Mouse (Mus musculus) midbrain, postnatal 0 days (tissue): ENCODE results near the gene Dio1. TPM values are rescaled to one million over a fixed set of nuclear protein-coding genes. Genes with fewer than 3 reads are reported as not detected.

ENCODE experiments used
- ATAC-seq: fragments of 200-750 bp; cut with Nextera tagmentation; 2 replicates; pipeline ENCODE4 v1.8.0; 2017; ENCODE audit warnings: moderate number of reproducible peaks, mild to moderate bottlenecking, moderate TSS enrichment, moderate library complexity; ENCODE audit not compliant: low FRiP score
- DNase-seq: peaks from one replicate; pipeline ENCODE4 v3.0.0-alpha.2; 2015; ENCODE audit warnings: low spot score
- H3K27ac ChIP-seq: fragments of 300-500 bp; sonication (generic); 2 replicates; pipeline ENCODE4 v1.5.1; 2014; ENCODE audit warnings: low read depth, mild to moderate bottlenecking, low read length, mixed read lengths
- H3K27me3 ChIP-seq: fragments of 300-500 bp; sonication (generic); 2 replicates; pipeline ENCODE4 v1.6.1; 2014; ENCODE audit warnings: low read length, control low read depth, mixed read lengths; ENCODE audit not compliant: insufficient read depth
- H3K36me3 ChIP-seq: fragments of 300-500 bp; sonication (generic); 2 replicates; pipeline ENCODE4 v1.6.1; 2014; ENCODE audit warnings: low read length, control low read depth, mixed read lengths; ENCODE audit not compliant: insufficient read depth
- H3K4me1 ChIP-seq: fragments of 300-500 bp; sonication (generic); 2 replicates; pipeline ENCODE4 v1.6.1; 2014; ENCODE audit warnings: mild to moderate bottlenecking, control low read depth, antibody characterized with exemption, low read length, mixed read lengths; ENCODE audit not compliant: insufficient read depth
- H3K4me2 ChIP-seq: fragments of 300-500 bp; sonication (generic); 2 replicates; pipeline ENCODE4 v1.6.1; 2014; ENCODE audit warnings: low read depth, mild to moderate bottlenecking, low read length, mixed read lengths; ENCODE audit not compliant: poor library complexity, severe bottlenecking
- H3K4me3 ChIP-seq: fragments of 300-500 bp; sonication (generic); 2 replicates; pipeline ENCODE4 v1.5.1; 2014; ENCODE audit warnings: low read depth, mild to moderate bottlenecking, low read length, moderate library complexity
- H3K9ac ChIP-seq: fragments of 300-500 bp; sonication (generic); replicated peaks from 2 replicates; pipeline ENCODE4 v1.6.1; 2014; ENCODE audit warnings: mild to moderate bottlenecking, low read length, moderate library complexity, mixed read lengths; ENCODE audit not compliant: poor library complexity, severe bottlenecking
- H3K9me3 ChIP-seq: fragments of 300-500 bp; sonication (generic); 2 replicates; pipeline ENCODE4 v1.6.1; 2016; ENCODE audit warnings: low read length, control low read depth
- CTCF ChIP-seq: IDR thresholded peaks from 2 replicates; pipeline ENCODE4 v1.5.1; 2016; ENCODE audit warnings: antibody characterized with exemption, mild to moderate bottlenecking
- WGBS: fragments of 180-500 bp; shearing (Covaris S2); extraction: QIAGEN DNeasy Blood & Tissue Kit; methylation state at CpG from one replicate; pipeline ENCODE4 v1.1.7; 2014; 5-methylcytosine and 5-hydroxymethylcytosine counted together
- polyA plus RNA-seq: library from polyadenylated mRNA; unstranded; fragments of >200 nt; fragmentation: Nextera tagmentation; extraction: Ambion mirVana; gene quantifications from 2 replicates; pipeline ENCODE4 v1.2.1, GENCODE M21; 2015
- total RNA-seq: library from RNA; depleted of rRNA; stranded (reverse); fragments of >200 nt; gene quantifications from 2 replicates; pipeline ENCODE4 v1.2.3, GENCODE M21; 2014; rRNA removed

Dio1 gene
- total and polyA plus RNA-seq, 2 experiments from 2014 or later: not detected

- Histone ChIP-seq H3K27ac (no peak overlapping the region), H3K4me3 (no peak overlapping the region), H3K9me3 (no peaks in the 10 kb centered on the region), H3K36me3 (peaks cover 4% of the 10 kb centered on the region; the same call in 1 of the 2 replicates), H3K27me3 (no peaks in the 10 kb centered on the region), H3K9ac (no peak overlapping the region), H3K4me2 (no peak overlapping the region), H3K4me1 (peaks cover 5% of the 10 kb centered on the region; the same call in 1 of the 2 replicates)
- whole genome bisulfite sequencing: 83% methylated on average over 9 of the region's 9 CpGs
- ATAC-seq: no peak
- no peak for TF ChIP-seq CTCF
- no peak for DNase-seq
These were observed 59.9 kb downstream of the Dio1 start for GRCm38 (mm10) chr4:107247110-107247509.

DNA sequence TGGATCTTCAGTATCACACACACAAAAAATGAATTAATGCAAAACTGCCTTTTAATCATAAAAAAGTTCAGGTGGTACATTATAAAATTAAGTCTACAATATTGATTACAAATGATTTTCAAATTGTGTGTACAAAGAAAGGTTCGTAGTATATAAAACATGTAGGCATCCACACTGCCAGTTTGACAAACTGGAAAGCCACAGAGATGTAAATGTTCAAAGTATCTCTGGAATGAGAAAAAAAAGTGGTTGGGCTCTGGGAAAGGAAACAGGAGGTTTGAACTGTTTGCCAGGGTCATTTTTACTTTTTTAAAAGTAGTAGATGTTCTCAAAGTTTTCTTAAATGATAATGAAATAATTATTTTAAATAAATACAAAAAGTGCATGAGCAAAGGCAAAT, 60.9 kb downstream of the Dio1 start:
- H3K4me1 ChIP-seq: peaks cover 5% of the 10 kb centered on the region; the same call in 1 of the 2 replicates
- no peak overlapping the region for H3K4me2 ChIP-seq
- ATAC-seq (no peak), DNase-seq (no peak)
- H3K27ac ChIP-seq: no peak overlapping the region
- peaks cover 4% of the 10 kb centered on the region; the same call in 1 of the 2 replicates for H3K36me3 ChIP-seq
- no peak for TF ChIP-seq CTCF
- 76% methylated on average over 1 of the region's 1 CpGs for WGBS
- no peaks in the 10 kb centered on the region for H3K9me3 ChIP-seq
- no peak overlapping the region for H3K9ac ChIP-seq
- no peak overlapping the region for H3K4me3 ChIP-seq
- H3K27me3 ChIP-seq: no peaks in the 10 kb centered on the region

GRCm38 (mm10) chr4:107245368-107245767, 61.6 kb downstream of the Dio1 start:
- Histone ChIP-seq H3K36me3 (peaks cover 8% of the 10 kb centered on the region), H3K9ac (no peak overlapping the region), H3K4me3 (no peak overlapping the region), H3K9me3 (no peaks in the 10 kb centered on the region), H3K4me1 (peaks cover 5% of the 10 kb centered on the region; the same call in 1 of the 2 replicates), H3K4me2 (no peak overlapping the region), H3K27me3 (no peaks in the 10 kb centered on the region), H3K27ac (no peak overlapping the region)
- ATAC-seq (no peak), DNase-seq (no peak)
- WGBS: 54% methylated on average over 2 of the region's 2 CpGs
- no peak for TF ChIP-seq CTCF

DNA sequence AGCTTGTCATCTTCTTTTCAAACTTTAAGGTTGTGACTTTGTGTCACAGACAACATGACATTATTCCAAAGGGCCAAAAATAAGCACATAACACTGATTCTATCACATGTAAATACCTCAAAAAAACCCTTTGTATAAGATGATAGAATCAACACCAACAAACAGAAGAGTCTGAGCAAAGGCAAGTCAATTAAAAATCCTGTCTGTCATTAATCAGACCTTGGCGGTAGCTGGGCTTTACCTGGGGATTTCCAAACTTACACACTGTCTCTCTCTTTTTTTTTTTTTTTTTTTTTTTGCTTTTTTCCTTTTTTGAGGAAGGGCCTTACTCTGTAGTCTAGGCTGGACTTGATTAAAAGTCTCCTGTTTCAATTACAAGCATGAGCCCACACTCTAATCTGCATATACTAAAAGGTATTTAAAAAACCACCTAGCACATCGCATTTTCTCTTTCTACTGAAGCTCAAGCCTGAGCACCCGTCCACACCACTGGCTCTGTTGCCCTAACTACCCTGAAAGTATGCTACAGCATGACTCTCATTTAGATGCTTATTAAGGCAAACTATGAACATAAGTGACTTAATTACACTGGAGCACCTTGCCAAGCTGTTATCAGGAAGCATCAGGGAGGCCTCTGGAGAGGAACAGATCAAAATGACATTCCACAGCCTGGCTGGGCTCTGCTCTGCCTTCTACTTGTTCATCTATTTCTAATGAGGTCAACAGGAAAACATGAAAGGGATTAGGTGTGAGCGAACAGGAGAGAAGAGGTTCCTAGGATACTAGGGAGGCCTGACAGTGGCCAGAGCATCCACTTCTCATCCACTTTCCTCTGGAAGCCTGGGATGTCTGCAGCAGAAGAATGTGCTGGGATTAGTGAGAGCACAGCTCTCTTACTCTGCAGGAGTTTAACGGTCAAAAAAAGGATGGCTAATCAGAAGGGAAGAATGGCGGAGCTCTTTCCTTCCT, 63.3 kb downstream of the Dio1 start:
- H3K27me3 ChIP-seq: no peaks in the 10 kb centered on the region
- peaks cover 24% of the 10 kb centered on the region for H3K36me3 ChIP-seq
- H3K9ac ChIP-seq: 0 out of 2 replicates have a peak overlapping the region, but pooled peaks have one; percentile 4
- H3K4me1 ChIP-seq: no peaks in the 10 kb centered on the region
- H3K9me3 ChIP-seq: no peaks in the 10 kb centered on the region
- no peak overlapping the region for H3K4me2 ChIP-seq
- no peak overlapping the region for H3K27ac ChIP-seq
- WGBS: 48% methylated on average over 6 of the region's 6 CpGs
- H3K4me3 ChIP-seq: no peak overlapping the region
- ATAC-seq (no peak), DNase-seq (no peak)
- TF ChIP-seq CTCF: no peak

Other genes with a start within 250 kb of the Dio1 start
- 51.7 and 53.3 TPM in 2 replicates for gene Mrpl37, start 240.3 kb downstream of the Dio1 start, total RNA-seq
- 71.5 and 76.7 TPM in 2 replicates for gene Mrpl37, start 240.3 kb downstream of the Dio1 start, polyA plus RNA-seq
- gene Cyb5rl, start 240.2 kb downstream of the Dio1 start, total RNA-seq: 5.1 and 20.5 TPM in 2 replicates
- 4.6 and 5.6 TPM in 2 replicates for gene Cyb5rl, start 240.2 kb downstream of the Dio1 start, polyA plus RNA-seq
- gene Cdcp2, start 210.3 kb downstream of the Dio1 start, total RNA-seq: 0.22 TPM in 1 of 2 replicates, not detected in the other
- gene Cdcp2, start 210.3 kb downstream of the Dio1 start, polyA plus RNA-seq: 0.06 and 0.12 TPM in 2 replicates
- 127 and 153 TPM in 2 replicates for gene Tmem59, start 128.8 kb downstream of the Dio1 start, total RNA-seq
- gene Tmem59, start 128.8 kb downstream of the Dio1 start, polyA plus RNA-seq: 338 and 347 TPM in 2 replicates
- 8.1 and 12.1 TPM in 2 replicates for gene Tceanc2, start 128.1 kb downstream of the Dio1 start, total RNA-seq
- gene Tceanc2, start 128.1 kb downstream of the Dio1 start, polyA plus RNA-seq: 21.3 and 33.4 TPM in 2 replicates
- gene Ldlrad1, start 98.0 kb downstream of the Dio1 start, total RNA-seq: not detected in 2 replicates
- gene Ldlrad1, start 98.0 kb downstream of the Dio1 start, polyA plus RNA-seq: not detected in 2 replicates
- gene Lrrc42, start 53.6 kb downstream of the Dio1 start, total RNA-seq: 15.0 and 16.3 TPM in 2 replicates
- gene Lrrc42, start 53.6 kb downstream of the Dio1 start, polyA plus RNA-seq: 35.5 and 36.3 TPM in 2 replicates
- gene Hspb11, start 53.6 kb downstream of the Dio1 start, total RNA-seq: 10.6 and 12.8 TPM in 2 replicates
- gene Hspb11, start 53.6 kb downstream of the Dio1 start, polyA plus RNA-seq: 29.7 and 33.2 TPM in 2 replicates
- gene Yipf1, start 7.2 kb upstream of the Dio1 start, total RNA-seq: 53.3 and 58.5 TPM in 2 replicates
- 58.9 and 60.8 TPM in 2 replicates for gene Yipf1, start 7.2 kb upstream of the Dio1 start, polyA plus RNA-seq
- 32.2 and 36.8 TPM in 2 replicates for gene Ndc1, start 60.6 kb upstream of the Dio1 start, total RNA-seq
- gene Ndc1, start 60.6 kb upstream of the Dio1 start, polyA plus RNA-seq: 20.1 and 21.5 TPM in 2 replicates
- gene Glis1, start 127.4 kb upstream of the Dio1 start, total RNA-seq: 1.4 and 1.8 TPM in 2 replicates
- 1.5 and 2.1 TPM in 2 replicates for gene Glis1, start 127.4 kb upstream of the Dio1 start, polyA plus RNA-seq